Mouse (Mus musculus) left cerebral cortex, postnatal 25 days (tissue): ENCODE results near the gene Pou2af1. TPM values are rescaled to one million over a fixed set of nuclear protein-coding genes. Genes with fewer than 3 reads are reported as not detected.

Source experiments
- total RNA-seq, 2 experiments: library from RNA; stranded (reverse); gene quantifications; 2 replicates each; pipeline ENCODE4 v1.2.3; 2021

Gene Pou2af1
- total RNA-seq, 2 experiments from 2014 or later, result 0.16 TPM; not detected in 1

Other genes starting within 250 kb of the Pou2af1 start
- 10 to 100 TPM; 51.5 to 56.2 TPM for gene Sik2, start 204.6 kb upstream of the Pou2af1 start, total RNA-seq
- not detected for gene Btg4, start 152.8 kb upstream of the Pou2af1 start, total RNA-seq
- 1 to 10 TPM; 6.6 to 8.2 TPM for gene Layn, start 136.6 kb upstream of the Pou2af1 start, total RNA-seq
- gene 4833427G06Rik, start 111.6 kb upstream of the Pou2af1 start, total RNA-seq, result not detected
- not detected for gene Gm32742, start 48.2 kb upstream of the Pou2af1 start, total RNA-seq
- gene Colca2, start 64.9 kb downstream of the Pou2af1 start, total RNA-seq, result 1 to 10 TPM; 1.1 to 2.3 TPM
- not detected for gene 1810046K07Rik, start 115.2 kb downstream of the Pou2af1 start, total RNA-seq